Mouse (Mus musculus) forebrain, embryonic 10.5 days (tissue): ENCODE measurements around the gene Tmem117. TPM values are rescaled to one million over a fixed set of nuclear protein-coding genes. Genes with fewer than 3 reads are reported as not detected.
A peak's percentile ranks its signal among the peaks of the same experiment; 100 is the strongest.

Experiments used
- DNase-seq: peaks from one replicate; pipeline ENCODE4 v3.0.0-alpha.2; 2017; ENCODE audit warnings: low spot score; ENCODE audit errors: extremely low spot score
- H3K27ac ChIP-seq: fragments of 300-500 bp; sonication (generic); 2 replicates; pipeline ENCODE4 v1.5.1; 2016; ENCODE audit warnings: mild to moderate bottlenecking
- H3K27me3 ChIP-seq: fragments of 300-500 bp; sonication (generic); 2 replicates; pipeline ENCODE4 v1.6.1; 2016; ENCODE audit warnings: mild to moderate bottlenecking; ENCODE audit not compliant: poor library complexity, severe bottlenecking
- H3K36me3 ChIP-seq: fragments of 300-500 bp; sonication (generic); replicated peaks from 2 replicates; pipeline ENCODE4 v1.6.1; 2016; ENCODE audit warnings: mild to moderate bottlenecking, moderate library complexity
- H3K4me1 ChIP-seq: fragments of 300-500 bp; sonication (generic); 2 replicates; pipeline ENCODE4 v1.6.1; 2016
- H3K4me3 ChIP-seq: fragments of 300-500 bp; sonication (generic); 2 replicates; pipeline ENCODE4 v1.5.1; 2016; ENCODE audit warnings: mild to moderate bottlenecking, moderate library complexity
- H3K9me3 ChIP-seq: fragments of 300-500 bp; sonication (generic); 2 replicates; pipeline ENCODE4 v1.6.1; 2016; ENCODE audit warnings: mild to moderate bottlenecking, moderate library complexity
- WGBS: fragments of 180-500 bp; shearing (Covaris S2); methylation state at CpG from one replicate; pipeline ENCODE4 v1.1.7; 2016; 5-methylcytosine and 5-hydroxymethylcytosine counted together
- polyA plus RNA-seq: library from polyadenylated mRNA; unstranded; fragments of >200 nt; fragmentation: Nextera tagmentation; extraction: Ambion mirVana; gene quantifications from 2 replicates; pipeline ENCODE4 v1.2.1, GENCODE M21; 2016

Tmem117 gene
- polyA plus RNA-seq, 1 experiment from 2014 or later, result 0.74 TPM

DNA sequence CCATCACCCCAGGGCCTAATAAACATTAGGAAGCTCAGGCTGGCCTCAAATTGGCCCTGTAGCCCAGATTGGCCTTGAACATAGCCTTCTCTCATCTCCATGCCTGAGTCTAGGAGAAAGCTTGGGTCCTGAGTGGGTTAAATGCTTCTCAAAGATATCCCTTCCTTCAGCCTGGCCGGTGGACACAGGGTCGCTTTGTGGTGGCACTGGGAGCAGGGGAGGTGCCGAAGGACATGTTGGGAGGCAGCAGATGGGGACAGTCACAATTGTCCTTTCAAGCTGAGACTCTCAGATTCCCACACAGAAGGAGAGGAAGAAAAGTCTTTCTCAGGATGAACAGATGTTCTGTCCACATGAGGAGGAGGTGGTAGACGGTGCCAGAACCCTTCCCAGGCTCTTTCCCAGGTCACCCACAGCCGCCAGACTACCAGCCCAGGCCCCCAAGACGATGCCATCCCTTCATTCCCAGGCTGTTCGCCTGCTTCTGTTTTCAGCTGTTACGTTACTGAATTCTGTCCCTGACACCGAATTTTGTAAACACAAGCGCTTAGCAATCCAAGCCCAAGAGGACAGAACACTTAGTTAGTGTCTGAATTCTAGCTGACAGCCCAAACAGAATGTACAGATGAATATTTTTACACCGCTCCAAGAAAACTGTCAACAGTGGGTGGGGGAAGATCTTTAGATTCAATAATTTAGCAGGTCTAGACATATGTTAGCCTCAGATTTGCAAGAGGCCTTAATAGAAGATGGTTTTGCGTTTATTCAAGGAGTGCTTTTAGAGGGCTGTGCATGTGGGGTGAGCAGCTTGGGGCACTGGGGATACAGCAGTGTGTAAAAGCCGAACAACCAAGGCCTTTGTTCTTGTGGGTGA is 23.2 kb downstream of the Tmem117 start:
- Histone ChIP-seq H3K4me3 (no peak overlapping the region), H3K27ac (no peak overlapping the region), H3K27me3 (peaks cover 47% of the 10 kb centered on the region), H3K9me3 (no peaks in the 10 kb centered on the region), H3K36me3 (no peaks in the 10 kb centered on the region), H3K4me1 (peaks cover 20% of the 10 kb centered on the region)
- WGBS, result 85% methylated on average over 13 of the region's 13 CpGs
- DNase-seq, result no peak

DNA sequence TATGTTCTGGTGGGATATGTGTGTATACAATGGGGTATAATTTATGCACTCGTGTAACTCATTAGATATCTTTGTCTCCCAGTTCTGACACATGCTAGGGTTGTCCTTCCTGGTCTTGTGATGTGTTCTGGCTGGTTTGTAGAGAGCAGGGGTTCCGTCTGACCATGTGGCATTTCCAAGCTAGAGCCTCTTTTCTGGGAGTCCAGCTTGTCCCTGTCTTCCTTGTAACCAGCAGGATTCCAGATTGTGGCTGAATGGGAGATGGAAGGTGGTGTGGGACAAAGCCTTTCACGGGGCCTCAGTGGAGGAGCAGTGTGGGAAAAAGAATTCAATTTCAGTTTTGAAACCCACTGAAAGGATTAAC is 23.8 kb downstream of the Tmem117 start:
- DNase-seq, result no peak

DNA sequence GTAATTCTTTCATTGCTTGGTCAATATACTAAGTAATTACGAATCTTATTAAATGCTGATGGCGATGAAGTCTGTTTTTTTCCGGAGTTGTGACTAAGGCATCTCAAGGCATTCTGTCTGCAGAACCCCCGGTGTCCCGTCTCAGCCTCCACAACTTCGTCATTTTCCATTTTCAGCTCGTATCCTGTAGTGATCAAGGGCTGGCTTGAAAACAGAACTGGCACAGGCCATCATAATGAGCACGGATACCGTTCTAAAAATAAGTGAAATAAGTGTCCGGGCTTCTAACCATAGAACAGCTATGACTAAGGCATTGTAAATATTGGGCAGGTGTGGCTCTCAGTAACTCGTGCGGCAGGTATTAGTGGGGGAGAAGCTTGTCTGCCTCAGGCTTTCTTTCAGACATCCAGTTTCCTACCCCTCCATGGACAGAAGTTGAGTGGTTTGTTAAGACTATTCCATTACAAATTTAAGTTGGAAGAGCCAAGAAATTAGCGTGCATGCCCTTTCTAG is 26.8 kb downstream of the Tmem117 start:
- H3K4me1 ChIP-seq, result peaks cover 25% of the 10 kb centered on the region
- H3K27me3 ChIP-seq, result peaks cover 13% of the 10 kb centered on the region
- no peak overlapping the region for H3K4me3 ChIP-seq
- 91% methylated on average over 13 of the region's 13 CpGs for WGBS
- H3K27ac ChIP-seq, result no peak overlapping the region
- H3K9me3 ChIP-seq, result no peaks in the 10 kb centered on the region
- DNase-seq, result no peak
- no peaks in the 10 kb centered on the region for H3K36me3 ChIP-seq

More for the DNA sequence above, 23.8 kb downstream of the Tmem117 start:
- Histone ChIP-seq H3K9me3 (no peaks in the 10 kb centered on the region), H3K27me3 (peaks cover 41% of the 10 kb centered on the region), H3K27ac (no peak overlapping the region), H3K4me3 (no peak overlapping the region), H3K4me1 (peaks cover 23% of the 10 kb centered on the region), H3K36me3 (no peaks in the 10 kb centered on the region)
- WGBS, result 70% methylated on average over 3 of the region's 3 CpGs

DNA sequence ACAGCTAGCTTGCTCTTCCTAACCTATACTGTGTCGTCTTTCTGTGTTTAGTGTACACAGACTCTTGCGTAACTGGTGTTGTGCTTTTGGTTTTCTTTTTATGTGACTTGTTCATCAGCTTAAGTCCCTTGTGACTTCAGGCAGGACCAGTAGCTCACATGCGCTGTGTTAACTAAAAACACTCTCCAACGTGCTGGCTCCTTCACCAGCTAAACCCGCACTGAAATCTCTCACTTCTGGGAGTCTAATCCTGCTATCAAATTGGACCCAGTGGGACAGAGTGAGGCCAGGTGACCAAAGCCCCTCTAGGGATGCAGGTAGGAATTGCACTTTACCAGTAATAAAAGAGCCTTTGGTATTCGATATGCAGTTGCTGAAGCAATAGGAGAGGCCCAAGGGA is 28.9 kb downstream of the Tmem117 start:
- Histone ChIP-seq H3K9me3 (no peaks in the 10 kb centered on the region), H3K4me3 (no peak overlapping the region), H3K36me3 (no peaks in the 10 kb centered on the region), H3K27ac (no peak overlapping the region), H3K4me1 (peaks cover 24% of the 10 kb centered on the region), H3K27me3 (no peaks in the 10 kb centered on the region)
- DNase-seq, result no peak
- WGBS, result 68% methylated on average over 6 of the region's 6 CpGs

DNA sequence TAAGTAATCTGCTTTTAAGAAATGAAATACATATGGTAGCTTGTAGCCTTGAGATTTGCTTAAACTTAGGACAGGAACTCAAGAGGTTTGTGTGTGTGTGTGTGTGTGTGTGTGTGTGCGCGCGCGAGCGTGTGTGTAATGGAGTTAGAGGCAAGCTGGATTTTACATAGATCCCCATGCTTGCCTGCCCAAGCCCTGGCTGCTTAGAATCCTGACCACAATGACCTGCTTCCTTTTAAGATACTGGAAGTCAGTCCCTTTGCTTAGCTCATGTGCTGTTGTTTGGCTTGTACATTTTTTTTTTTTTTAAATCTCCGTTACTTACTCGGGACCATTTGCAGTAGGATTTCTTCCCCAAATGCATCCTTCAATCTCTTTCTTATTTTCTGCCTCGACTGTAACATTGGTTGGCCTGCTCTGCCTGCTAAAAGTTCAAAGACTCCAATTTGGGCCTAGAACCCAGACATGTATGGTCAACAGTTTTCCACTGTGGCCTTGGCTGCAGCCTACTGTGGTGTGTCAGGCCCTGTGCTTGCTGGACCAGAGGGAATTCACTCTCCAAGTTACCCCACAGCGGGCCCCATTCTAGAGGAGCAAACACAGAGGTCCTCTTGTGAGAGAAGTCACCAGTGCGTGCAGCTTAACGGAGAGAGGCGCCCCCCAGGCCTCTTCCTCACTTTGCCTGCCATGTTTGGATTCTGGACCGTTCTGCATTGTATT is 29.5 kb downstream of the Tmem117 start:
- Histone ChIP-seq H3K9me3 (no peaks in the 10 kb centered on the region), H3K27ac (peak overlapping the region; percentile 68), H3K27me3 (no peaks in the 10 kb centered on the region), H3K4me3 (no peak overlapping the region), H3K36me3 (no peaks in the 10 kb centered on the region), H3K4me1 (peaks cover 22% of the 10 kb centered on the region)
- WGBS, result 74% methylated on average over 13 of the region's 13 CpGs
- no peak for DNase-seq

DNA sequence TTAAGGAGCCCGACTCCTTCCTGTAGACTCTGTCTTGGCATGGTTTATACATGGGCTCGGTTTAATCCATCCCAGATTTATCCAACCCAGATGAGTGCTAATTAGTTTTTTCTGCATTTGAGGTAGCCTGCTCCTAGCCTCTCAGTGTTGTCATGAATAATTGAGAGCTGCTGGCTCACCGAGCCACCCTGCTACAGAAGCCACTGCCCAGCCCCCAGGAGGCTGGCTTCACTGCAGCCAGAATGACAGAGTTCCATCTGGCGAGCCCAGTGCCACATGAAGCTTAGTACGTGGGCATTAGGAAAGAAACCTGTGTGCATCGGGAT is 30.0 kb downstream of the Tmem117 start:
- WGBS, result 46% methylated on average over 6 of the region's 6 CpGs
- Histone ChIP-seq H3K36me3 (no peaks in the 10 kb centered on the region), H3K4me3 (no peak overlapping the region), H3K9me3 (no peaks in the 10 kb centered on the region), H3K27me3 (no peaks in the 10 kb centered on the region), H3K4me1 (peaks cover 20% of the 10 kb centered on the region), H3K27ac (peak overlapping the region; percentile 68)
- DNase-seq, result no peak

DNA sequence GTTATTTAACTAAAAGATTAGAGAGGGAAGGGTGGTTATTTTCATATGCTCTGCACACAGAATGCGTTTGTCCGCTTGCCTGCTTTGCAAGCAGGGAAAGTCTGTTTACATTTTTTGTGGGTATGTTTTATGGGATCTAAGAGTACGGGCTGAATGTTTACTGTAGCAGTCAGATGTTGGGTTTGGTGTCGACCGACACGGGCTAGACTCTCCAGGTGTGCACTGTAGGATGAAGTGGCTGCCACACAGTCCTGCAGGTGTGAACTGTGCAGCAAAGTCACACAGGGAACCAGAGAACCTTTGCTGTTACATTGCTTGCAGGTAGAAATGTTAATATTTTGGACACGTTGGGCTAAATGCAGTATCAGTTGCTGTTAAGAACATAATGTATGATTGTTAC is 31.9 kb downstream of the Tmem117 start:
- no peak overlapping the region for H3K27ac ChIP-seq
- 82% methylated on average over 7 of the region's 7 CpGs for WGBS
- no peak for DNase-seq
- H3K36me3 ChIP-seq, result no peaks in the 10 kb centered on the region
- H3K4me1 ChIP-seq, result peaks cover 20% of the 10 kb centered on the region
- H3K9me3 ChIP-seq, result no peaks in the 10 kb centered on the region
- no peaks in the 10 kb centered on the region for H3K27me3 ChIP-seq
- H3K4me3 ChIP-seq, result no peak overlapping the region

DNA sequence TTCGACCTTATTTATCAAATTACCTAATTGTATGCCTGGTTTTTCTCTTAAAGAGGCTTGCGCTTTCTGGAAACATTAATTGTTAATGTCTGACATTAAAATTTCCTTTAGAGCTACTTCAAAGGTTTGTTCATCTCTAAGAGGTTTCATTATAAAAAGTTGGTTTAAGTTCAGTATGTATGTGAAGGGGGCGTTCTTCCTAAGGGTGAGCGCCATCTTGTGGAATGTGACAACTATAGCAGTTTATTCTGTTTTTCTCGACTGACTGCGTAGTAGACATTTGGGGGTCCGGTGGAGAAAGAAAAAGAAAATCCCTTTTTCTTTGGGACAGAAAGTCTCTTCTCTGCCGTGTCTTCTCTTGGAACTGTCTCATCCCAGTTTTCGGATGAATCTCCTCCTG is 32.4 kb downstream of the Tmem117 start:
- Histone ChIP-seq H3K4me1 (peaks cover 20% of the 10 kb centered on the region), H3K27ac (no peak overlapping the region), H3K36me3 (no peaks in the 10 kb centered on the region), H3K4me3 (no peak overlapping the region), H3K9me3 (no peaks in the 10 kb centered on the region), H3K27me3 (no peaks in the 10 kb centered on the region)
- 27% methylated on average over 9 of the region's 9 CpGs for WGBS
- no peak for DNase-seq

DNA sequence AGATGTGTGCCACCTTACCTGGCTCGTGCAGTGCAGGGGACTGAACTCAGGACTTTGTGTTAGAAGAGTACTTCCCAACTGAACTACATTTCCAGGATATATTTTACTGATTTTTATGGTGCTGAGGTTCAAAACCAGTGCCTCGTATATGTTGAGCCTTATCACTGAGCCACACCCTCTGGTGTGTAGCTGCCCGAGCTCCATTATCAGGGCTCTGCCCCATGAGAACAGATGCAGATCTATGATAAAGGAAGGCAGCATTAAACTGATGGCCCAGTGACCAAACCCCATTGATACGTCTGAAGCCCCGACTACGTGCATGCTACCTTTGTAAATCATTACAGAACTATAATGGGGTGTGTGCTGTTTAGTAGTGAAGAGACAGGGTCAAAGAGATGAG is 35.6 kb downstream of the Tmem117 start:
- Histone ChIP-seq H3K36me3 (no peaks in the 10 kb centered on the region), H3K9me3 (no peaks in the 10 kb centered on the region), H3K27ac (no peak overlapping the region), H3K4me3 (no peak overlapping the region), H3K4me1 (0 out of 2 replicates have a peak, but pooled peaks cover 3% of the 10 kb centered on the region), H3K27me3 (no peaks in the 10 kb centered on the region)
- WGBS, result 90% methylated on average over 6 of the region's 6 CpGs
- no peak for DNase-seq

DNA sequence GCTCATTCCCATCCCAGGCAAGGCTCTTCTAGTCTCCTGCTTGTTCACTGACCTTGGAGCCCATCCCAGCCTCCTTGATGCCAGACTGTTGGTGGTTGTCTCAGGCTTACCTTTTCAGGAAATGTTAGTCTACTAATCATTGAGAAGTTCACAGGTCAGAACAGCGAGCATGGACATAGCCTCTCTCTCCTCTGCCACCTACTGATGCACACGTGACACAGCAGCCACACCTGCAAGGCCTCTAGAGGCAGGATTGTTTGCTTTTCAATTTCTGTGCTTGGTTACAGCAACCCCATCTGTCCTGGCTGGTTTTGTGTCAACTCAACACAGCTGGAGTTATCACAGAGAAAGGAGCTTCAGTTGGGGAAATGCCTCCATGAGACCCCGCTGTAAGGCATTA is 52.1 kb downstream of the Tmem117 start:
- 65% methylated on average over 3 of the region's 3 CpGs for WGBS
- H3K27me3 ChIP-seq, result no peaks in the 10 kb centered on the region
- no peak for DNase-seq
- H3K4me3 ChIP-seq, result no peak overlapping the region
- no peak overlapping the region for H3K27ac ChIP-seq
- no peaks in the 10 kb centered on the region for H3K9me3 ChIP-seq
- H3K4me1 ChIP-seq, result peaks cover 23% of the 10 kb centered on the region
- no peaks in the 10 kb centered on the region for H3K36me3 ChIP-seq

DNA sequence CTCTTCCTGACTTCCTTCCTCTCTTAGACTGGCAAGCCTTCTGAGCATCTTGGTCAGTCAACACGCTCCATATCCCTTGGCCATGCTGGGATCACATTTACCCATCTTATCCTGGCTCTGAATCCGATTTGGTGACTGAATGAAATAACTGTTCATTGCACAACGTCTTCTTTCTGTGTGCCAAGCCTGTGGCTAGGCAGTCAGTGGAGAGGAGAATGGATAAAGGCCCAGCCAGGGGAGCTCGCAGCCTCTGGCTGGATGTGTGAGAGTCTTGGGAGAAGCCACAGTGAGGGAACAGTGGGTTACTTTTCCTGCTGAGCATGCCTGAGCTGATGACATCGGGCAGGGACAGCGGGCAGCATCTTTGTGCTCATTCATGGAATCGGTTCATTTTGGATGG is 55.2 kb downstream of the Tmem117 start:
- H3K36me3 ChIP-seq, result no peaks in the 10 kb centered on the region
- DNase-seq, result no peak
- 82% methylated on average over 7 of the region's 7 CpGs for whole genome bisulfite sequencing
- H3K27ac ChIP-seq, result no peak overlapping the region
- peaks cover 3% of the 10 kb centered on the region; the same call in 1 of the 2 replicates for H3K4me1 ChIP-seq
- no peak overlapping the region for H3K4me3 ChIP-seq
- no peaks in the 10 kb centered on the region for H3K27me3 ChIP-seq
- H3K9me3 ChIP-seq, result no peaks in the 10 kb centered on the region

DNA sequence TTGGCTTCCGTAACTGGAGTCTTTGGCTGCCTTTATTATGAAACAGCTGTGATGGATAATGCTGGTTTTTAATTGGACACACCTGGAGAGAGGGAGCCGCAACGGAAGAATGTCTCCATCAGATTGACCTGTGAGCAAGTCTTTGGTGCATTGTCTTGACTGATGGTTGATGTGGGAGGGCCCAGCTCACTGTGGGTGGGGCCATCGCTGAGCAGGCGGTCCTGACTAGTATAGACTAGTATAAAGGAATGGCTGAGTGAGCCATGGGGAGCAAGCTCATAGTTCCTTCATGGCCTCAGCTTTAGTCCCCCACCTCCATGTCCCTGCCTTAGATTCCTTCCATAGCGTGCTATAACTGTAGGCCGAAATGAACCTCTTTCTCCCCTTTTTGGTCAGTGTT is 58.1 kb downstream of the Tmem117 start:
- Histone ChIP-seq H3K9me3 (no peaks in the 10 kb centered on the region), H3K27ac (no peak overlapping the region), H3K27me3 (no peaks in the 10 kb centered on the region), H3K36me3 (no peaks in the 10 kb centered on the region), H3K4me1 (no peaks in the 10 kb centered on the region; the same call in 1 of the 2 replicates), H3K4me3 (no peak overlapping the region)
- 87% methylated on average over 7 of the region's 7 CpGs for WGBS
- no peak for DNase-seq

DNA sequence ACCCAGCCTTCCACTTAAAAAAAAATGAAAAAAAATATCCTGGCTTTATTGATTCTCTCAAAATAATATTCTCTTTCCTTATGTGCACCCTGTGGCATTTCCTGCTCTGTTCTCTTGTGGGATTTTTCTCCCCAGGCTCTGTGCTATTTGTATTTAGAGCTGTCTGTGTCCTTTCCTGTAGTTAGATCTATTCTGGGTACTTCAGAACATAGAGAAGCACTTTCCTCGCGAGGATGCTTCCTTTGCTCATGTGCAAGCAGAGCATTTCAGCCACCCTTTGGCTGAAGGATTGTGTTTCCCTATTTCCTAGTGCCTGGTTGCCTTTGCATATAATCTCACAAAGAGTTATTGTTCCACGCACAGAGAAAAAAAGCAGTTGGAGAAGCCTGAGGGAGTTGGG is 58.6 kb downstream of the Tmem117 start:
- Histone ChIP-seq H3K9me3 (no peaks in the 10 kb centered on the region), H3K4me3 (no peak overlapping the region), H3K4me1 (no peaks in the 10 kb centered on the region; the same call in 1 of the 2 replicates), H3K36me3 (no peaks in the 10 kb centered on the region), H3K27me3 (no peaks in the 10 kb centered on the region), H3K27ac (no peak overlapping the region)
- 78% methylated on average over 3 of the region's 3 CpGs for WGBS
- DNase-seq, result no peak
